Mouse (Mus musculus): Measurements from ENCODE around the gene Pou2f2.

The Pou2f2 gene

GRCm38 (mm10) chr7:25196107-25196506, 16.6 kb upstream of the Pou2f2 start:
- no peak for DNase-seq (ENCODE audit: low read depth, low spot score)

GRCm38 (mm10) chr7:25195148-25195547, 15.6 kb upstream of the Pou2f2 start:
- DNase-seq (ENCODE audit: low read depth, low spot score): no peak

DNA sequence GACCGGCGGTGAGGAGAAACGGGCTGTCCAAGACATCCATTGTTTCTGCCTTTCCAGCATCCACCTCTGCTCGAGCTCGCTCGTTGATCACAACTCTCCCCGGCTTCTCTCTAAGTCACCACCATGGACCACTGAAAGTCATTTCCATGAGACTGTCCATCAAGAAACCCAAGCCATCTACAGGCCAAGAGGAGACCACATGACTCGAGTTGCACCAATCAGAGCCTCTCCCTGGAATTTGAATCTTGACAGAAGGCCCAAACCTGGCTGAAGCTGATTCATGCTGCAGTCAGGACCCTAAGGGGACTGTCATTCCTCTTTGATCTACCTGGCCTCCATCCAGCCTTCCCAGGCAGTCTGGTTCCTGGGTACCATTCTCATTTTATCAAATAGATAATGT, 12.6 kb upstream of the Pou2f2 start:
- DNase-seq (ENCODE audit: low read depth, low spot score): no peak

GRCm38 (mm10) chr7:25190806-25191205, 11.3 kb upstream of the Pou2f2 start:
- no peak for DNase-seq (ENCODE audit: low read depth, low spot score)

DNA sequence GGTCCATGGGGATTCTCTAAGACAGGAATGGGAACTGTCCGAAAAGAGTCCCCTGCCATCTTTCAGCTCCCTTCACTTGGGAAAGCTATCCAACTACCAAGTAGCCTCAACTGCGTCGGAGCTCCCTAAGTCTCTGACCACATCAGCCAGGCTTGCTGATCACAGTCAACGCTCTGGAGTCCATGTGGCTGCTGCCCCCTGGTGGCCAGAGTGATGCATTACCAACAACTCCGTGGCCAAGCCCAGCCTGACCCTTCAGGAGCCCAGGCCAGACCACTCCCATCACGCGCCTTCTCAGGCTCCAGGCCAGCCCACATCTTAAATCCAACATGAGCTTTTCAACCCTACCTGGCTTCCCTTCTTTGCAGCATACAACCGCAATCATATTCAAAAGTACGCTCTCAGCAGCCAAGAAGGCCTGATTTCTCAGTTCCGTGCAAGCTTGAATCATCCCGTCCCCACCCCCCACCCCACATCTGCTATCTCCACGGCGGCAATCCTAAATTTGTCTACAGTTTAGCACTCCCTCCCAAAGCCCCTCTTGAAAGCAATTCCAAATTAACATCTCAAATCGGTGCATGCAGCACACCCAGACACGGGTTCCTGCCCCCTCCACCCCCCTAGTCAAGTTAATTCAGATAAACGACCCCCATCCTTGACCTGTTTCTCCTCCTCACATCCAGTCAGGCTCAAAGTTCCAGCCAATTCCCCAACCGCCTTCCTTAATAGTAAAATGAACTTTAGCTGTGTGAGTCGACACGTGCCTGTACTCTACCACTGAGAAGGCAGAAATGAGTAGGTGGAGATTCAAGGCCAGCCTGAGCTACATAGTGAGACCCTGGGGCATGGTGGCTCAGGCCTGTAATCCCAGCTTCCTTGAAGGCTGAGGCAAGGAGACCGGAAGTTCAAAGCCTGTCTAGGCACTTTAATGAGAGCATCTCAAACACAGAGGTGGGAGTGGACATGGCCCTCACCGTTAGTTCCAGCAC, 8.4 kb upstream of the Pou2f2 start:
- peak; percentile 82 for DNase-seq (ENCODE audit: low read depth, low spot score)

DNA sequence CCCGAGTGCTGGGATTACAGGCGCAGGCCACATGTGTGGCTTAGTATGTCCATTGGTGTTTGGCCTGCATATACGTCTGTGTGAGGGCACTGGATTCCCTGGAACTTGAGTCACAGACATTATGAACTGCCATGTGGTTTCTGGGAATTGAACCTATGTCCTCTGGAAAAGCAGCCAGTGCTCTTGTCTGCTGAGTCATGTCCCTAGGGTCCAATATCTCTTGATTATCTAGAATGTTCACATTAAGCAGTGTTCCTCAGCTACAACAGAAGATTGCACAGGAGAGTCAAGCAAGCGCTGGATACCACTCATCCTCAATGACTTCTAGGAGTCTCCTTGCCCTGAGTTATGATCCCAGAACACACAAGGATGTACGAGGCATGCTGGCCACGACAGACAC, 4.6 kb upstream of the Pou2f2 start:
- DNase-seq (ENCODE audit: low read depth, low spot score): no peak

GRCm38 (mm10) chr7:25181814-25182213, 2.3 kb upstream of the Pou2f2 start:
- no peak for DNase-seq (ENCODE audit: low read depth, low spot score)

- peak; percentile 85 for DNase-seq (ENCODE audit: low read depth, low spot score)
These were observed 1.8 kb upstream of the Pou2f2 start for GRCm38 (mm10) chr7:25181331-25181790.

DNA sequence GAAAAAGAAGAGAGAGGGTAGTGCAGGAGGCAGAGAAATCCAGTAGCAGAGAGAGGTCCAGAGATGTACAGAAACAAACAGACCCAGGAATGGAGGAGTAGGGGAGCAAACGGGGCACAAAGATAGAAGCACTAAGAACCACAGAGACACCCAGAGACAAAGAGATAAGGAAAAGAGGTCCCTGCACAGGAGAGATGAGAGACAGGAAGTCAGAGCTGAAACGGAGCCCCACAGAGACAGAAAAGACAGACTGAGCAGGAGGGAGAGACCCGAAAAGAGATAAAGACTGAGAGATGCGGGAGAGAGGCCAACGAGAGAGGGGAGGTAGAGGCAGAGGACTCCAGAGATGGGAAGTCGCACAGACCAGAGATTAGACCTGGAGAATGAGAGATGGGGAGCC, 986 bp upstream of the Pou2f2 start:
- peak; percentile 49 for DNase-seq (ENCODE audit: low read depth, low spot score)

- DNase-seq (ENCODE audit: low read depth, low spot score): peak; percentile 67
These were observed 530 bp downstream of the Pou2f2 start for GRCm38 (mm10) chr7:25178787-25179605.

DNA sequence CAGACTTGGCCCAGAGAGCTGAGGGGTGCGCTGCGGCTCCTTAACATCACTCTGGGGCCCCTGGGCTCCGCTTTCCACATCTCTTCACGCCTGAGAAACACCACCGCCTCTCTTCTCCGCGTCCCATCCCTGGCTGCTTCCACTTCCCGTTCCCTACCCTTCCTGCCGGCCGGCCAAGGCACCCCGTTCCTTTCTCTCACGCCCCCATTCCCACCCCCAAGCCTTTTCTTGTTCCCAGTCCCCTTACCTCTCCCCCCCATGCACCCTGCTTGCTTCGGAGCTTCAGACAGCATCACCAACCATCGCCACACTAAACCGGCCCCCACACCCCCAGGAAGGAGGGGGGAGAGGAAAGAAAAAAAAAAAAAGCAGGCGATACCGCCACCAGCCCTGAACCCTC, 1.2 kb downstream of the Pou2f2 start:
- DNase-seq (ENCODE audit: low read depth, low spot score): peak; percentile 57

DNA sequence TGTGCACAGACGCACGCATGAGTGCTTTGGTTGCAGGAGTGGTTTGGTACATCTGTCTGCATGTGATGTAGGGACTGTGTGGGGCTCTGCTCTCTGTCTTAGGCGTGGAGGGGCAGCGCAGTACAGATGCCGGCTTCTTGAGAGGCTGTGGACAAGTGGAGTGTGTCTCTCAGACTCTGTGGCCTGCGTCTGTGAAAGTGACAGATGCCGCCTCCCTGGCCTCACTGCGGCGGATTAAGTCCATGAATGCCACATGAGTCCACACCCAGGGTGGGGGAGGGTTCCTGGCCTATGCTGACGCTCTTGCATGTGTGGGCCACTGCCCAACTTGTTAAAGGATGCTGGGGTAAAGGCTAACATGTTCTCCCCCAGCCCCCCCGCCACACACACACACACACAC, 5.2 kb downstream of the Pou2f2 start:
- no peak for DNase-seq (ENCODE audit: low read depth, low spot score)

GRCm38 (mm10) chr7:25172669-25173068, 6.9 kb downstream of the Pou2f2 start:
- no peak for DNase-seq (ENCODE audit: low read depth, low spot score)

- no peak for DNase-seq (ENCODE audit: low read depth, low spot score)
These were observed 8.9 kb downstream of the Pou2f2 start for GRCm38 (mm10) chr7:25170583-25170982.

- DNase-seq (ENCODE audit: low read depth, low spot score): no peak
These were observed 13.4 kb downstream of the Pou2f2 start for GRCm38 (mm10) chr7:25166106-25166505.

GRCm38 (mm10) chr7:25156158-25156648, 23.3 kb downstream of the Pou2f2 start:
- DNase-seq (ENCODE audit: low read depth, low spot score): no peak

DNA sequence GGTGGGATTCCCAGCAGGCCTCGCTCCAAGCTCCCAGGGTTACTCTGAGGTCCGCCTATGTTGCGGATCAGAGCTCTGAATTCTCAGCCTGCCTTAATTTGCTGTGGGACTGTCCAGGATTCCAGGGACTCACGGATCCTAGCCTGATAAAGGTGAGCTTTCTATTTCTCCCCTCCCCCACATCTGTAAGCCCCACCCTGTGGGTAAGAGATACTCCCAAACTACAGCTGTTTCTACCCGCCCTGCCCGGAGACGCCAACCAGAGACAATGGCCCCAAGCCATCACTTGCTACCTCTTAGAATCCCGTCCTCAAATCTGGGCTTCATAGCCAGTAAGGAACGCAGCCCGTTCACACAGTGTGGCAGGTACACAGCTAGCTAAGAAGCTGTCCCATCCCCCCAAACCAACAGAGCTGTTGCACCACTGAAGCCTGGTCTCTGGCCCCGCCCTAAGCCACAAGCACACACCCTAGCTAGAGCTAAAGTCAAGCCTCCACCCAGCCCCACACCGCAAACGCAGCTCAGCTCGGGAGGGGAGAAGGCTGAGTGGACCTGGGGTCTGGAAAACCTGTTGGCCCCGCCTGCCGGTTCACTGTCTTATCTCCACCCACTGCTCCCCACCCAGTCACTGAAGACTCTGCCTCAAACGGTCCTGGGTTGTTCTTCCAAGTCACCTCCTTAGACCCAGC, 23.9 kb downstream of the Pou2f2 start:
- DNase-seq (ENCODE audit: low read depth, low spot score): no peak

GRCm38 (mm10) chr7:25154648-25155047, 24.9 kb downstream of the Pou2f2 start:
- DNase-seq (ENCODE audit: low read depth, low spot score): no peak

DNA sequence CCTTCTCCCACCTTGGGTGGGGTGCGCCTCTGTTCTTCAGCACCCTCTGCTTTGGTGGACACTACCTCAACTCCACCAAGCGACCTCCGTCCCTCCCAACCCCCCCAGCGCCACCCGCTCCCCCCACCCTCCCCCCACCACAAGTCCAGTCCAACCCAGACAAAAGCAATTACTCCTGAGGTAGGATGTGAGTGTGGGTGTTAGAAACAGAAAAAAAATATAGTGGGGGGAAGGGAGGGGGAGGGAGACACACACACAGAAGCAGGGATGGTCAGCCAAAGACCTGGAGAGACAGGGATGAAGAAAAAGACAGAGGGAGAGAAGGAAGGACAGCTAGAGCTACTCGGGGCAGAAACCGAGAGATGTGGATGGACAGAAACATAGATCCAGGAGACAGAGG, 25.7 kb downstream of the Pou2f2 start:
- no peak for DNase-seq (ENCODE audit: low read depth, low spot score)

GRCm38 (mm10) chr7:25151916-25152556, 27.5 kb downstream of the Pou2f2 start:
- DNase-seq (ENCODE audit: low read depth, low spot score): no peak

DNA sequence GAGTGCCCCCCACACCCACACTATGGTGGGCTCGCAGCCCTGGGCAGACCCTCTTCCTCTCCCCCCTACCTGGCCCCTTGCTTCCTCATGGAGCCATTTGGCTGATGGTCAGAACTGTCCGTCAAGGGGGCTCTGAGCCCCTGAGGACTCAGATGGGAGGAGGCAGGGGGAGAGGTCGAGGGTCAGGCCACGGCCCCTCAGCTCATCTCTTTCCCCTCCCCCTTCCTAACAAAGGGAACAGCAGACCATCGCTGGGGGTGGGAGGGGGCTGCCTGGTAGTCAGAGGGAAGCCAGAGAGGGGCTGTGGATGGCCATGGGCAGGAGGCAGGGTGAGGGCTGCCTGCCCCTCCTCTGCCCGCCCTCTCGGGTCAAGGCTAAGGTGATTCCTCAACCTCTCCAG, 28.5 kb downstream of the Pou2f2 start:
- DNase-seq (ENCODE audit: low read depth, low spot score): no peak
